Mouse (Mus musculus) large intestine, adult 2 months (tissue): ENCODE data around the gene Dazap2. TPM values are rescaled to one million over a fixed set of nuclear protein-coding genes. Genes with fewer than 3 reads are reported as not detected.

ENCODE experiments used
- DNase-seq: peaks from one replicate; pipeline ENCODE4 v3.0.0-alpha.2; 2012; ENCODE audit warnings: low read depth, low spot score
- WGBS: fragments of 180-500 bp; shearing (Covaris S2); methylation state at CpG from one replicate; pipeline ENCODE4 v1.1.7; 2018; 5-methylcytosine and 5-hydroxymethylcytosine counted together
- polyA plus RNA-seq: library from polyadenylated mRNA; depleted of rRNA; stranded (reverse); fragments of >200 nt; gene quantifications from 2 replicates; pipeline ENCODE4 v1.2.3, GENCODE M21; 2012

Dazap2 gene
- polyA plus RNA-seq, 1 experiment = 646 TPM

GRCm38 (mm10) chr15:100633341-100633740 is 18.2 kb downstream of the Dazap2 start:
- WGBS = 33% methylated on average over 10 of the region's 10 CpGs
- no peak for DNase-seq

DNA sequence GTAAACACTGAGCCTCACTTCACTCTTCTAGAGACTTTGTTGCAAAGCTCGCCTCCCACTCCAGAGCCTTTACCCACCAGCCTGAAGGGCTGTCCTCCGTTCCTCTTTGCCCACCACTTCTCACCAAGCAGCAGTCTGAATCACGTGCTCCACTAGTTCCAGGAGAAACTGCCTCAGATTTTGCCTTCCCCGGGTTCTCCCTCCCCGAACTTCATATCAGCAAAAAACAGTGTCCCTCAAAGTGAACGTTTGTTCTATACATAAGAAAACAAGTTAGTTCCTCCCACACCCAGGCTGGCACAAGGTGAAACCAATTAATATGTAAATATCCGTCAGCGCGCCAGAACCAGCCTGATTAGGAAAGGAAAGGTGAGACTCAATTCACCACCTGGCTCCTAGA is 20.1 kb downstream of the Dazap2 start:
- WGBS = 12% methylated on average over 9 of the region's 9 CpGs

GRCm38 (mm10) chr15:100635851-100636645 is 20.9 kb downstream of the Dazap2 start:
- WGBS = 5% methylated on average over 38 of the region's 38 CpGs
- no peak for DNase-seq

More for the DNA sequence above, 20.1 kb downstream of the Dazap2 start:
- no peak for DNase-seq

DNA sequence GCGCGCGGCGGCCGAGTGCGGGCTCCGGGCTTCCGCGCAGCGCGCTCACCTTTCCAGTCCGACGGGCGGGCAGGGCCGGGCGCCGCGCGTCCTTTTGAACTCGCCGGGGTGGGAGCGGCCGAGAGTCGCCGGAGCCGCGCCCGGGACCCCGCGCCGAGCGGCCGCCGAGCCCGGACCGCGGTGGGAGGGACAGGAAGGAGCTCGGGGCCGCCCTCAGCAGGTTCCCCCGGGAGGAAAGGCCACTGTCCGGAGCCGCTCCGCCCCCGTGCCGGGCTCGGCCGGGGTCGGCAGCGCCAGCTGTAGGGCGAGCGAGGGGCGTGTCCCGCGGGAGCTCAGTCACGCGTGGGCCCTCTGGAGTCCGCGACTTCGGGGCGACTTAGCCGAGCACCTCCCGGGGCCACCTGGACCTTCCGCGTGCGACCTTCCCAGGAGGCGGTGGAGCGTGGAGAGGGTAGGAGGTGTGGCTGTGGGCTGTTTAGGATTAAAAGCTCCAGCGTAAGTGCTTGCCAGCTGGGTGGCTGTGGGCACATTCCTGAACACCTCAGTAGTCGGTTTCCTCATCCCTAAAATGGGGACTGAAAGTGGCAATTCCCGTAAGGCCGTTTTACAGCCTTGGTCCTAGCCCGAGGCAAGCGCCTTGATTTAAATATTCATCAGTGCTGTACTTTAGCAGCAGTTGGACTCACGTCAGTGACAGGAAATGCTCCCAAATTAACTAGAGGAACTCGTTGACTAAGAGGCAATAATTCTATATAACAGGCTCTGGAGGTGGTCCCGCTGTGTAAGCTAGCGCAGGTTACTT is 21.8 kb downstream of the Dazap2 start, which contains the start of gene Smagp:
Smagp (minus strand) TSS at position 241 of the 802 bp plus-strand sequence.
- no peak for DNase-seq
- 1% methylated on average over 76 of the region's 77 CpGs for WGBS

- 10% methylated on average over 6 of the region's 6 CpGs for WGBS
- DNase-seq = no peak
Measured at GRCm38 (mm10) chr15:100637661-100638060, 22.5 kb downstream of the Dazap2 start.

- WGBS = 36% methylated on average over 16 of the region's 16 CpGs
- no peak for DNase-seq
Measured at GRCm38 (mm10) chr15:100639972-100640750, 25.0 kb downstream of the Dazap2 start.

- 33% methylated on average over 13 of the region's 16 CpGs for WGBS
- DNase-seq = no peak
Measured at GRCm38 (mm10) chr15:100641226-100641810, 26.2 kb downstream of the Dazap2 start.

DNA sequence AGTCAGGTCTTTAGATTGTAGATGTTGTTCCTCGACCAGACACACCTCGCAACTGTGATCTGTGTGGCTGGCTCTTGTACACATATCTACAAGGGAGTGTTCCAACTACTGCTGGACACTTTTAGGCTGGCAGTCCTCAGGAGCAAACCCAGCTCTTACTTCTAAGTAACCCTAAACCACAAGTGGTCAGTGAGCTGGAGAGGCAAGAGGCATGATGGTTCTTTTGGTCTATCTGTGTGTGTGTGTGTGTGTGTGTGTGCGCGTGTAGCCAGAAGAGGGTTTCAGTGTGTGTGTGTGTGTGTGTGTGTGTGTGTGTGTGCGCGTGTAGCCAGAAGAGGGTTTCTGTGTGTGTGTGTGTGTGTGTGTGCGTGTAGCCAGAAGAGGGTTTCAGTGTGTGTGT is 27.3 kb downstream of the Dazap2 start:
- 88% methylated on average over 7 of the region's 7 CpGs for whole genome bisulfite sequencing

DNA sequence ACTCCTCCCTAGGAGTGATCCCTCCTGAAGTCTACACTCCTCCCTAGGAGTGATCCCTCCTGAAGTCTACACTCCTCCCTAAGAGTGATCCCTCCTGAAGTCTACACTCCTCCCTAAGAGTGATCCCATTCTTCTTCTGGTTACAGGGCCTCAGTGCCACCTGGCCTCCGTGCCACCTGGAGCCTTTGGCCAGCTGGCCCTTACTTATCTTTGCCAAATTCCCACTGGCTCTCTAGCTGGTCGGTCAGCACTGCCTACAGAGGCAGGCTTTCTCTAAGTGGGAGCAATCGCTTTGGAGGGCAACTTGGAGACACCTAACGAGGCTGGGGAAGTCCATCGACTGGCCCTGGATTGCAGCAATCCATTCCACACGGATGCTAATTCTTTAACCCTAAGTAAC is 31.0 kb downstream of the Dazap2 start:
- WGBS = 75% methylated on average over 6 of the region's 6 CpGs

More for the DNA sequence above, 27.3 kb downstream of the Dazap2 start:
- DNase-seq = no peak

GRCm38 (mm10) chr15:100650111-100650510 is 35.0 kb downstream of the Dazap2 start:
- 93% methylated on average over 10 of the region's 10 CpGs for WGBS
- no peak for DNase-seq

More for the DNA sequence above, 31.0 kb downstream of the Dazap2 start:
- DNase-seq = no peak

DNA sequence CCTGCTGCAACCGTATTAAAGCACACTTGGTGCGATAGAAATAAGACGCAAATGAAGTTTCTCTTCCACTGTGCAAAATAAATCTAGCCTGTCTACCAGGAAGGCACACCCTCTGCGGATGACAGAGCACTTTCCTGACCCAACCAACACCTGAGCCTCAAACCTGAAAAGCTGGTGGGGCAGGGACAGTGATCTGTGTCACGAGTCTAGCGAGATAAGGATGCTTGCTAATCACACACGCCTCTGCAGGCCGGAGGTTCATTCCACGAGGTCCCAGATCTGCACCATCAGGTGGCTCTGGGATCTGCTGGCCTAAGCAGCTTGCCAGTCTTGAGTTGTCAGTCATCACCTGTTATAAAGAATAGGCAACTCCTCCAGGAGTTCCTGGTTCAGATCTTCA is 36.5 kb downstream of the Dazap2 start:
- WGBS = 29% methylated on average over 9 of the region's 9 CpGs
- DNase-seq = no peak

DNA sequence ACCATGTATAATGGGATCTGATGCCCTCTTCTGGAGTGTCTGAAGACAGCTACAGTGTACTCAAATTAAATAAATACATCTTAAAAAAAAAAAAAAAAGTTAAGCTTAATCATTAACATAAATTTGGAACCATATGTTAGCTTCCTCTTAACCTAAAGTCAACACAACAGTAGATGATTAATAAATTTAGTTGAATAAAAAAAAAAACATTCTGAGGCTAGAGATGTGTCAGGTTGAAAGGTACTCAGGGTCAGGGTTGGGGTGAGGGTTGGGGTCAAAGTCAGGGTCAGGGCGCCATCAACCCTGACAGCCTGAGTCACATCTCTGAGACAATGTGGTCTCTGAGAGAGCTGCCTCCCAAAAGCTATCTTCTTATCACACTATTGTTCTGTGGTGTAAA is 39.1 kb downstream of the Dazap2 start:
- WGBS = 28% methylated on average over 1 of the region's 1 CpGs
- no peak for DNase-seq

DNA sequence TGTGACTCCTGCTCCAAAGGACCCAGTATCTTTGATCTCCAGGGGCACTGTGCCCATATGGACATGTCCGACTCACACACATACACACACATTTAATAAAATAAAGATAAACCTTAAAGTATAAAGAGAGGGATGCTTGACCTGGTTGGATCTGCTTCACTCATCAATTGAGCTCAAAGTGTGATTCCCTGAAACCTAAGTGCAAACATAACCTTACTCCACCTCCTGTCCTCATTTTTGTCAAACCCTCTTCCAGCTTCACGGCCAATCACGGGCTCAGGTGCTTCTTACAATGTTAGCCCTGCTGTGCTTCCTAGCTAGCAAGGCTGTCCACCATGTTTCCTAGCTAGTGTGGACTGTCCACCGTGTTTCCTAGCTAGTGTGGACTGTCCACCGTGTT is 40.1 kb downstream of the Dazap2 start:
- WGBS = 89% methylated on average over 5 of the region's 5 CpGs
- no peak for DNase-seq

DNA sequence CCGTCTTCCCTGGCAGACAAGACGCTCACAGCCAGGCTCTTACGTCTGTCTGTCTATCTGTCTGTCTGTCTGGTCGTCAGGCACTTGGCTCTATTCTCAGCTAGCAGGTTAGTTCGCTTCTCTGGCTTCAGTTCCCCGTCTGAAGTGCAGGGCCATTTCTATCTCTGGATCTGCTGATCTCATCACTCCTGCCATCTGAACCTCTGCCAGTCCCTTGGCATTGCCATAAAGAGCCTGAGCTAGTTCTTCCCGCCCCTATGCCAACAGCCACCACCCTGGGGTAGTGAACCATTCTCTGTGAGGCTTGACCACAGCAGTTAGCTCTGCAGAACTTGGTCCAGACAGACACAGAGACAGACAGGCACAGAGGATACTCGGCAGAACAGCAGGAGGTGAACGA is 45.2 kb downstream of the Dazap2 start:
- DNase-seq = no peak
- WGBS = 65% methylated on average over 9 of the region's 9 CpGs

- WGBS = 83% methylated on average over 5 of the region's 5 CpGs
- DNase-seq = no peak
Measured at GRCm38 (mm10) chr15:100660805-100661204, 45.7 kb downstream of the Dazap2 start.

GRCm38 (mm10) chr15:100664813-100665274 is 49.7 kb downstream of the Dazap2 start:
- 46% methylated on average over 9 of the region's 9 CpGs for WGBS
- no peak for DNase-seq

GRCm38 (mm10) chr15:100665411-100666218 is 50.5 kb downstream of the Dazap2 start:
- WGBS = 24% methylated on average over 9 of the region's 9 CpGs
- no peak for DNase-seq

DNA sequence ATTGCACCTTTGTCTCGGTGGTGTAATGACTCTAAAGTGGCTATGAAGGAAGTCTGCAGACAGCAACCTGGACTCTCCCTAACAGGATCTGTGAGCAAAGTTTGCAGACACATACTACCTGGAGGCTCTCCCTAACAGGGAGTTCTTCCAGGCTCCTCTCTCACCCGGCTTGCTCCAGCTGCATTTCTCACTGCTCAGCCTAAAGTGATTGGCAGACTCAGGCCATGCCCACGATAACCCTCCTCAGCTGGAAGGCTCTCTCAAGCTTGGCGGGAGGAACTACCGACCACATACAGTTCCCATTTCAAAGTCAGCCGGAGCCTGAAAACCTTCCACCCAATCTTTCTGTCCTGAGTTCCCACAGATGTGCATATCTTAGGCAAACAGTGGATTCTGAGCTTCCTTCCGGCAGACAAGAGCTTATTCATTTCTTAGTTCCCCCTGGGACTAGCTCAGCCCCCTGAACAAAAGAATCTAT is 51.1 kb downstream of the Dazap2 start:
- 5% methylated on average over 7 of the region's 7 CpGs for WGBS
- DNase-seq = no peak

GRCm38 (mm10) chr15:100666851-100667250 is 51.7 kb downstream of the Dazap2 start:
- 22% methylated on average over 12 of the region's 12 CpGs for WGBS
- DNase-seq = no peak
